Mouse (Mus musculus) frontal cortex, postnatal 10 days (tissue): Measurements from ENCODE around the gene Gm5089.
"Not testable (repeated sequence)": the region's sequence is repeated elsewhere in the genome, so short reads cannot be mapped to it uniquely, and the experiment has no call there.

Experiments used
- DNase-seq, 2 experiments: peaks; one replicate each; pipeline ENCODE4 v3.0.0; 2022; ENCODE audit warnings: low spot score in 2 of 2, mixed read lengths in 1 of 2

Gene Gm5089

DNA sequence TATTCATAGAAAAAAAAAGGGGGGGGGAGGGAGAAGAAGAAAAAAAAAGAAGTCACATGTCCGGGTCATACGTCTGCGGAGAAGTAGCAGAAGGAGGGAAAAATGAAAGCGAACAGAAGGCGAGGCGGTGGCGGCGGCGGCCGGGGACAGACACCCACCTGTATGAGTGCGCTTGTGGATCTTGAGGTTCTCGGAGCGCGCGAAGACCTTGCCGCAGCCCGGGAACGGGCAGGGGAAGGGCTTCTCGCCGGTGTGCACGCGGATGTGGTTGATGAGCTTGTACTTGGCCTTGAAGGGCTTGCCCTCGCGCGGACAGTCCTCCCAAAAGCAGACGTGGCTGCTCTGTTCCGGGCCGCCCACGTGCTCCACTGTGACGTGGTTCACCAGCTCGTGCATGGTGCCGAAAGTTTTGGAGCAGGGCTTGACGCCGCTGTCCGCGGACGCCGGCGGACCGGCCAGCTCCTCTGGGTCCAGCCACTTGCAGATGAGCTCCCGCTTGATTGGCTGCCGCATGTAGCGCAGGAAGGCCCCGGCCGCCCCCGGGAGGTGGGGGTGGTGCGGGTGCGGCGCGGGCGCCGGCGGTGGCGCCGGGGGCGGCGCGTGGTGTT is 12.9 kb upstream of the Gm5089 start:
- DNase-seq: peak in 1 of 2 experiments; percentile 49

DNA sequence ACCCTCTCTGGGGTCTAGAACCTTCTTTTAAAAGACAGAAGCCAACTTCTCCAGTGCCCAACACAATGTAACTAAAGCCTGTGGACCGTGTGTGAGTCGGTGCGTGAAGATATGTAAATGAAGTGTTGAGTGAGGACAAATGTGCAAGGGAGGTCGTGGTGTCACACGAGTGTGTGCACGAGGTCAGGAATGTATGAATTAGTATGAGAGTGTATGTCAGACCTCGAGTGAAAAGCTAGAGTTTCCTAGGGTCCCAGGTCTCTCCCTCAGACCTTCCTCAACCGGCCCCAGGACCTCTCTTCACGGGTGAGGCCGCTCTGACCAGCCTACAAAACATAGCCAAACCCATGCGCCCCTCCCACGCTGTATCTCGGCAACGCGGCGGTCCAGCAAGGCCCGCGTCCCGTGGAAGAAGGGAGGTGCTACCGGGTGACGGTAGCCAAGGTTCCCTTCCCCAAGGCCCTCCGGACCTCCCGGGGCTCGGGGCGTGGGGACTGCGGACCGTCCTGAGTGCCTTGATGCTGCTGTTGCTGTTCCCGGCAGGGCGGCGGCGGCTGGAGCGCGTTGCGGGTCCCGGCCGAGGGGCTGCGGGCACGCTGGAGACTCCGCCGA is 12.3 kb upstream of the Gm5089 start:
- DNase-seq: peak in 1 of 2 experiments; percentile 24

DNA sequence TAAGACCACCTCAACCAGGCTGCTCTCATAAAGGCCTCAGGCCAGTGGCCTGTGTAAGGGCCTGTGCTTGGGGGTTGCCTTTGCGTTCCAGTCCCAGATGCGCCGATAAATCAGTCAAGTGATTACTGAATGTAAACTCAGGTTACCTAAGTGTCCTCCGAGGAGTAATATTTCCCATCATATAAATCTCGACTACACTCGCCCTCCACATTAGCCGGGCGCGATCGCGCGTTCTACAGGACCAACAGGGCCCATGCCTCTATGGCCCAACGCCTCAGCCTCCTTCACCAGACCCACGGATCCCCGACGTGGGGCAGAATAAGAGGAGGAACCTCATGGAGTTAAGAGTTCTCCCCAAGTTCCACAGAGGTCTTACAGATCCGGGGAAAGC is 11.8 kb upstream of the Gm5089 start:
- DNase-seq: no peak

DNA sequence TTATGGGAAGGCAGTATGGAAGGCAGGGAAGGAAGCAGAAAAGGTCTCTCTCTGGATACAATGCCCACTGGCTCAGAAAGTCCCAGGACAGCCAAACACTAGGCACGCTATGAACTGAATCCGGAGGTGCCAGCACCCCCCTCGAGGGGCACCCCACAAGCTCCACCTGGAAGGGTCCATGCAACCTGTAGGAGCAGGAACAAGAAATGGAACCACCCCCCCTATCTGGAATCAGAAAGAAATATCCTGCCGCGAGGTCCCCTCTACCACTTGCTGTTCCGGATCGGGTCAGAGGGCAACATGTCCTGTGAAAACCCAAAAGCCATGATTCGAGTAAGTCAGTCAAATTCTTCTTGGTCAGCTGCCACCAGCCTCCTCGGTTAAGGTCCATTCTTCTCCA is 11.1 kb upstream of the Gm5089 start:
- no peak for DNase-seq

DNA sequence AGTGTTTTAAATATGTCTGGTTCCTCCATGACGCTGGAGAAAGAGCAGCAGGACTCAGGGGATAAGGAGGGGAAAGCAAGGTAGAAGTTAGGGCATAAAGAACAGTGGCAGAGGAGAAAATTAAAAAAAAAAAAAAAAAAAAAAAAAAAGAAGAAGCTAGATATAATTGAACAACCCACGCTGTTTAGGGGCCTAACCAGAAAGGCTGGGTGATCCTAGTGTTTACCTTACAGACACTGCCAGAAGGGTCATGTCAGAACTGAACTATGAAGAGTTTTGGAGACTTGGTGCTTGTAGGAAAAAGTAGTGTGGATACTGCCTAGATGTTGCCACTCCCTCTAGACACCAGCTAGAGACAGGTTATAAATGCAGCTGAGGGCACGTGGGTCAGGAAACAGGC is 10.6 kb upstream of the Gm5089 start:
- no peak for DNase-seq

DNA sequence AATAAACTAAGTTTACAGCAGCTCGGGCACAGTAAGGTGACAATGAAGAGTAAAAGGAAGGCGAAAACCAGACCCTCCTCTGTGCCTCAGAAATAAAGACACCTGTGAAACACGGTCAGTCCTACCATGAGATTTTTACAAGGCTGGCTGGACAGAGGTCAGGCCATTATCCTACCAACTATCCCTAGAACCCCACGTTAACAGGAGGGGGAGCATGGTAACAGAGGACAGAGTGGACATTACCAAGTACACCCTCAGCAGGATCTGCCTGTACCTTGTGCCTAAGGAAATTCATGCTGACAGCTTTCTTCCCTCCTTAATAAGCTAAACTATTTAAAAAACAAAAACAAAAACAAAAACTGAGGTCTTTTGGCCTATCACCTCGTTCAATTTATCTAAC is 9.3 kb upstream of the Gm5089 start:
- DNase-seq: no peak

DNA sequence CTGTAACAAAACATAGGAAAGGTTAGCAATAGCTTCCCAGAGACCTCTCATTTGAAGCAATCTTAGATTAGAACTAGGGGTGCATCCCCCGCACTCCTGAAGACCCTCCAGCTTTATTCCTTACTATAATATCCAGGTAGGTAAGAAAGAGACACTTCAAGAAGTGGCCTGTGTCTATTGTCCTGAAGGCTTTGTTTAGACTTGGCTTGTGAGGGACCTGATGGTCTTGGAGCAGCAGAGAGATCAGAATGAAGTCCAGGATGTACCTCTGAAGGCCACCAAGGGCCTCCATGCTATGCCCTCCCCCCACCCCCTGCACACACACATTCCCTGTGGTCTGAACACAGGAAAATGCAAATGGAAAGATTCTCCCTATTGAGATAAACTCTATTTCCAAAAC is 8.9 kb upstream of the Gm5089 start:
- no peak for DNase-seq

DNA sequence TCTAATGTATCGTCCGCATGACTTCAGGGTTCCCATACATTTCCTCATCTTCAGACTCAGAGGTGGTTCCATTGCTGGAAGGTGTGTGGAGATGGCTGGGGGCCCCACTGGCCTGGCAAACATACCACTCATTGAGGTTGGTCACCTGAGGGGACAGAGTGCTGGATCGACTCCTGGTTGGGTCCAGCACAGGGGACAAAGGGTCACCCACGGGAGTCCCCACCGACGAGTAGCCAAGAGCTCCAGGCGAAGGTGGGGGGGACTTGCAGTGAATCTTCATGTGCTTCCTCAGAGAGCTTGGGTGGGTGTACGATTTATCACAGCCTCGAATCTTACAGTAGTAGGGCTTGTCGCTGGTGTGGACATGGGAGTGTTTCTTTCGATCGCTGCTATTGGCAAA is 8.4 kb upstream of the Gm5089 start:
- DNase-seq: not testable (repeated sequence)

DNA sequence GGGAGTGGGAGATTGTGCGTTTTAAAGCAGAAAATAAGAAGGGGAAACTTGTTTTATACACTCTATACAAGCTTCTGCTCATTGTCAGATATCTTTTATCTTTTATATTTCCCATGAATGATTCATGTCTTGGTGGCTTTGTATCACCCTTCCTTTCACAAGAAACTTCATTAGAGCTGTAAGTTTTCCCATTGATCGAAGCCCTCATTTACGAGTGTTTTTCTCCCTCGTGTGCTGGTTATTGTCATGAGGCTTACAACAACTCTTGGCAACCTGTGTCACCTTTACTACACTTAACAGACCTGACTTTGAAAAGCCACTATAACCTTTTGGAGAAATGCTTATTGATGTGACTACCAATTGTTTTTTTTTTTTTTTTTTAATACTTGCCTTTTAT is 4.6 kb upstream of the Gm5089 start:
- no peak for DNase-seq

DNA sequence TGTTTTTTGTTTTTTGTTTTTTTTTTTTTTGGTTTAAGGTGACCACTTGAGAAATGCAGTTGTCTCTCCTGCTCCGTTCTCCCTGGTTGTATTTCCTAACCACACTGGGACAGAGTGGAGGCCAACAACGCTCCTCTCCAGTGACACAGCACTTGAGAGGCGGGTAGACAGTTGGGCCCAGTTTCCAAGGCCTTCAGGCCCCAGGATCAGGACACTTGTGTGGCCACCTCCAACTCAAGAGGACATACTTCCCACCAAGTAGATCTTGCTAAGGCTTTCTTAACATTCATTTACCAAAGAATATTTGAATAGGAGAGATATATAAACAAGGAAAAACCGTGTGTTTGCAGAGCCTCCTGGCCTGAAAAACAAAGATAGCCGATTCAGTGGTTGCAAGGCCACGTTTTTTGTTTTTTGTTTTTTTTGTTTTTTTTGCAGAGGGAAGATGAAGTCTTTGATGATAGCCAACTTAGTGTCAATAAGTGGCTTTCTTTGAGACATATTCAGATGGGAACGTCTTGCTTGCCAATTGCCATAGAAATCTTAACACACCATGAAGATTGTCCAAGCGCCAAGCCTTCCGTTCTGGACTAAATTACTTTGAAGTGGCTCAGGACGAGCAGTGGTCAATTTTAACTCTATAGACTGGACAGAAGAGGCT is 4.1 kb upstream of the Gm5089 start:
- DNase-seq: no peak

DNA sequence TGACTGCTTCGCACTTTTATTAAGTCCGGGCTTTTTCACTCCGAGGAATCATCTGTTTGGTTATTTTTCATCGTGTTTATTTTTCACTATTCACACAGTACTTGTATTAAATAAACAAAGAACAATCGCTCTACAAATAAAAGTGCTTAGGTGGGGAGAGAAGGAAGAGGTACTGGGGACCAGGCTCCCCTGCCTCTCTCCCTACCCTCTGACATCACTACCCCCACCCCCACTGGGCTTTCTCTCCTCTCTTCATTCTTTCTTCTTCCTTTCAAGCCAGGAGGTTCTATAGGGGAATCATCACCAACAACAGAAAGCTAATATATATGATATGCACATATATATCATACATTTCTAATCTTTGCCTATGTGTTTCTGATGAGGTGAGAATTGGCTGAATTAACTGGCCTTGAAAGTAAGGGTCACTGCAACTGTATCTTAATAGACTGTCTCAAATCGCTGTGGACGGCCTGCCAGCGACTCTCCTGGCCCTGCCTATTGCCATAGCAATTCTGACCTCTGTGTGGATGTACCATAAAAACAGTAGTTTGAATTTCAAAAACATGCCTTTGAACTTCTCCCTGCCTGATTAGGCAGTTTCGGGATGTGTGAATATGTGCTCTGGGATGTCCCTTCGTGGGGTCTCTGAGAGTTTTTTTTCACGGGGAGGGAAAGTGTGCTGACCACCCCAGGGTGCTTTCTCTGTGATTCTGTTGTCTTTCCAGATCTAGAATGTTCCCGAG is 3.3 kb upstream of the Gm5089 start:
- DNase-seq: no peak

DNA sequence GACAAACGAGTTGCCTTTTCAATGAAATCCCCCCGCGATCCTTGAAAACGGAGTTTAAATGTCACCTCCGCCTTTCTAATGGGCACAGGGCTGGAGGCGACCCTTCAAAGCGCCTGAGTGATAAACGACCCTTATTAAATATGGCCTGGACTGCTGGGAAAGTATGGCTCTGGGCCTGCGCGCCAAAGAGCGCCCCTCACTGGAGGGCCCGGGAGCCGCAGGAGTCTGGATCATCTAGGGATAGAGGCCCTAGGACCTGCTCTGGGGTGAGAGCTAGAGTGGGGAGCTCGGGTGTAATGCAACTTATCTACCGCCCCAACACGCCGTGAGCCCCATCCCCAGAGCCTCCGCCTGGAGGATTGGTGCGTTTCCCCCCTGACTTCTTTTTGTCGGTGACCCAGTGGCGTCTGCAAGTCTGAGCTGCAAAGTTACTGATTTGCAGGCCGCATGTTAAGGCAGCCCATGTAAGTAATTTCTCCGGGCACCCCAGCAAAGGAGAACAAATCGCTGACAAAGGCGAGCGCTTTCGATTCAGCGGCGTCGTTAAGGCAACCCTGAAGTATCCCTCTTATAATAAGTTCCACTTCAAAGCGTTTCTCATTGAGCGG is 2.6 kb upstream of the Gm5089 start:
- DNase-seq: peak in 1 of 2 experiments; percentile 34

DNA sequence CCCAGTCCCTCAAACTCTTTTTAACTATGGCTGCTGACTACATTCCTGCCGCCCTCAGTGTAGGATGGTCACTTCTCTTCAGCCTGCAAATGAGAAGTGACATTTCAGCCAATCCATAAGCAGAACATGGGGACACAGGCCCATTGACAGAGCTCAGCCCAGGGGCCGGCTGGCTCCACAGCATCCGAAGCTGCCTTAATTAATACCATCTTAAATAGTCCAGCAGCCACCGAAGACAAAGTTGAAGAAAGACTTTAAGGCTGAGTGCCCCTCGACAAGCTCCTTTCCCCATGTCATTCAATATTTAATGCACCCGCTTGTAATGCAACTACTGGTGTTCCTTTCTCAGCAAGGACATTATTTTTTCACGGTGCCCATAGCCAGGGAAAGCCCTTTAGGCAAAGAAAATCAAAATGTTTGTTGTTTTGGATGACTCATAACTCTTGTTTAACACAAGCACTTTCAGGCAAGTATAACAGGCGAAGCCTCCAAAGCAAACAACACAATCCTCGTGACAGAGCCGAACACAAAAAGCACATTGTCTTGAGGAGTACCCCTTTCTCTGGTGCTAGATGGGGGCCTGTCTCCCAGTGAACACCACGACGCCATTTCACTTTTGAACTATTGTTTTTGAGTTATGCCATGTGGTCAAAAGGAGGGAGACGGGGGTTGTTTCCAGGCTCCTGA is 1.9 kb upstream of the Gm5089 start:
- DNase-seq: no peak

DNA sequence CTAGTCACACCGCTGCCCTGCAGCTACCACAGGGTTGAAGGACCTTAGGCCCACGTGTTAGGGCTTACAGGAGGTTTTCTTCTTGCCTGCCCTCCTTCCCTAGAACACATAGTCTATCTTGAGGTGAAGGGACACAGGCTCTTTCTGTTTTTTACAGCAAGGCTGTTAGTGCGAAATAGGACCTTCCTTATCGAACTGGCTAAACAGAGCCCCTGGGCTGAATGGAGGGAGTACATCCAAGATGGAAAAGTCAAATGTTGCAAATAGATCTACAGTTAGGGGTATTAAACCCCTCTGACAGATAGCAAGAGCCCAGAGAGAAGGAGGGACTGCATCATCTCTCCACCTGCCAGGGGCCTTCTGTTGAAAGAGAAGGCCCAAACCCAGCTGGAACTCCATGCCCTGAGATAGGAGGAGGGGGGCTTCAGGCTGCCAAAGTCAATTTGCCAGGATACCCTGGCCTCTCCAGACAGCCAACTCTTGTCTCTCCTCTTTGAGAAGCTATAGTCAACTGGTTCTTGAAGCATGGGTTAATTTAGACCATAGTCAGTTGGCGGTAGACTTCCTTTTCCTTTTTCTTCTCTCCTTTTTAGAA is 733 bp upstream of the Gm5089 start:
- DNase-seq: no peak

DNA sequence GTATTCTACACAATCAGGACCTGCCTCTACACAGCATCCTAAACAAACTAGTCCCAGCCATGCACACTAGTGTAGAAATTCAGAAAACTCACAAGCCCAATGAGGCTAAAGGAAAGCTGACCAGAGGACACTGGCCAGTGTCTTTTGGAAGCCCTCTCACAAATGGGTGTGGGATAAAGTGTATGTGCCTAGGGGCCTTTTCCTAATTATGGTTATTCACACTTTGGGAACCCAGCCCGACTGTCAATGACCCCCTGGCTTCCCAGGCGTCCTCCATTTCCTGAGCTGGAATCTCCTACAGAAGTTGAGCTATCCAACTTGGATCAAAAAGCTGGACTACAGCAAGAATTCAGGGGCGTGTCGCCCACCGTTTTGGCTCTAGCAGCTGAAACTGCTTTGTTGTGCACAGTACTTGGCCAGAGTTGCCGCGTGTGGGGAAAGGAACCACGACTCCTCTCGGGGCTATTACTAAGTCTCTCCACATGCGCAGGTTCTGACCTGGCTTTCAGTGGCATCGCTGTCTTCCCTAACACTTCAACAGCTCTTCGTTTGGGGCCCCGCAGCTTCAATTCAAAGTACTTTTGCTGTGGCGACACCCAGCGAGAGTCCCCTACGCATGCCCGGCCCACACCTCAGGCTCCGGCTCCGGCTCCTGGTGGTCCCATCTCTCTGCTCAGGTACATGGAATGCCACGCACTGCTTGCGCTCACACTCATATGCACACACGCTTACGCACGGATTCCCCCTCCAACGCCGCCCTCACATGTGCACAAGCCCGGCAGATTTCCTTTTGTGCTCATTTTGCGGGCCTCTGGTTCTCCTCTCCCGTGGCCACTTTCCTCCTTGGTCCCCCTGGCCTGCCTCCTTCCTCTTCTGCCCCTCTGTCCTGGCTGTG is 1.1 kb downstream of the Gm5089 start:
- DNase-seq: no peak

DNA sequence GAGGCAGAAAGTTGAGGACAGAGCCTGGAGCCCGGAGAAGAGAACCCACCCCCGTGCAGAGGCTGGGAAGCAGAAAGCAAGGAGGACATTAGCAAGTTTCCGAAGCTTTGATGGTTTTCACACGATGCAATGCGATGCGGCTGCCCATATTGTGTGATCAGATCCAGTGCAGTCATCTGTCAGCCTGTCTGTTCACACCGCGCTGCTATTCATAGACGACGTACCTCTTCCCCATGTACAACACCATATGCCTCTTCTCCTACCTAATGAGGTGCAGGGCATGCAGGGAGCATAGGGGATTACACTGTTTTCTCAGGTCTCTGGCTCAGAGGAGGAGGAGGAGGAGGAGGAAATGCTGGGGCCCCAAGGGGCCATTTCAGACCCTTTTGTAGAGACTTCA is 14.1 kb downstream of the Gm5089 start:
- DNase-seq: no peak

DNA sequence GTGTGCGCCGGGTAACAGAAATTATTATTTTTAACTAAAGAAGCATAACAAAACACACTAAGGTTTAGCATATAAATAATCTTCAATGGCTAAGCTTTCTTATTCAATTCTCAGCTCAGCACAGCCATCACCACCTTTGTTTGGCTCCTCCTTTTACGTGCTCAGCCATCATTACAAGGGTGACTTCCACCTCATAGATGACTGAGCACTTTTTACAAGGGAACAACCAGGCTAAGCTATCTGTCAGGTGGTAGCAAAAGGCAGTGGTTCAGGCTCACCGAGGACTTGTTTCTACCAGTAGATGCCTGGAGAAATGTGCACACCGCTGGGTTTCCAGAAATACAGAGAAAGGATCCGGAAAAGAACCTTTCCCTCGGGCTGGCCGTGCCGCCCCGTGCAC is 16.9 kb downstream of the Gm5089 start:
- DNase-seq: no peak

DNA sequence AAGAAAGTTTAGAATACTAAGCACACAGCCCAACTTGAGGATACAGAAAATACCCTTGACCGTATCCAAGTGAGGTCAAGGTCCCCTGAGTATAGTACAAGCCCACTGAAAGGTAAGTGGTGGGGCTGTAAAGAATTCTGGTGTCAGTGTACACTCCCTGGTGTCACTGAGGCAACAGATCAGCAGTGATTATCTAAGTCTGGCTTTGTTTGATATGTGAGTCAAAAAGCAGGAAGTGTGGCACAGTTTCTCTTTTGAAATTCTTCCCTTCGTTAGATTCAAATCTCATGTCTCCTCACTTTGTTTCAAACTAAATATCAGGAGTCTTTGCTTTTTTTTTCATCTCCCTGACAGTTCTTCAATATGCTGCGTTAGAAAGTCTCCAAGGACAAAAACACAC is 18.4 kb downstream of the Gm5089 start:
- no peak for DNase-seq

DNA sequence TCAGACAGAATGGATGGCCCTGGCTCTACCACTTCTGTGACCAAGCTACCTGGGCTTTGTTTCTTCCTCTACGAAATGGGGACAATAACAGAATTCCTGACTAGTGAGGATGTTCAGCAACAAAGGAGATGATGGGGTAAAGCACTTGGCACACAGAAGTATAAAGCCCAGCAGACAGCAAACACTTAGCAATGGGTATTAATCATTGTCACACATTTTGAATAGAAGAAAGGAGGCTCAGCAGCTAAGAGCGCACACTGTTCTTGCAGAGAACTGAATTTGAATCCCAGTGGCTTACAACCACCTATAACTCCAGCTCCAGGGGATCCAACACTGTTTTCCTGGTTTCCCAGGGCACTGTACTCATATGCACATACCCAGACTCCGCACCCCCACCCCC is 23.3 kb downstream of the Gm5089 start:
- DNase-seq: no peak

DNA sequence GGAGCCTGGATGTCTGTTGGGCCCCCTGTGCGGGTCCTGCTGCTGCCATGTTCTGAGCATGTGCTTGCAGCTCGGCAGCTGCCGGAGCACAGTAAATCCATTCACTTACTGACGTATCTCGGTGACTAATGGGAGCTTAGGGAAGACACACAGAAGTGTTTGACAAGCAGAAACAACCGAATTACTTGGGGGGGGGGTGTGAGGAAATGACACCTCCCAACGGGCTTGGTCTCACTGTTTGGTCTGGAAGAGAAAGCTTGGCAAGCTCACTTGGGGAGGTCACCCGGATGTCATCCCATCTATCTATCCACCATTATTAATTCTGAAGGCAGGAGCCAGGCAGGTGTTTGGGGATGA is 23.7 kb downstream of the Gm5089 start:
- no peak for DNase-seq
